Mouse (Mus musculus) embryonic facial prominence, embryonic 11.5 days (tissue): Measurements from ENCODE around the gene Ap3m1. TPM values are rescaled to one million over a fixed set of nuclear protein-coding genes. Genes with fewer than 3 reads are reported as not detected.
A peak's percentile ranks its signal among the peaks of the same experiment; 100 is the strongest.

Experiments
- ATAC-seq: fragments of 200-750 bp; cut with Nextera tagmentation; replicated peaks from 2 replicates; pipeline ENCODE4 v1.8.0; 2017; ENCODE audit warnings: low read depth; ENCODE audit not compliant: insufficient number of reproducible peaks, low FRiP score, low TSS enrichment
- DNase-seq: peaks from one replicate; pipeline ENCODE4 v3.0.0-alpha.2; 2015; ENCODE audit warnings: low spot score
- H3K27ac ChIP-seq: fragments of 300-500 bp; sonication (generic); replicated peaks from 2 replicates; pipeline ENCODE4 v1.5.1; 2014; ENCODE audit warnings: mild to moderate bottlenecking, low read depth, low read length, control low read depth
- H3K27me3 ChIP-seq: fragments of 300-500 bp; sonication (generic); 2 replicates; pipeline ENCODE4 v1.6.1; 2014; ENCODE audit warnings: mild to moderate bottlenecking, low read length, moderate library complexity, mixed read lengths; ENCODE audit not compliant: control insufficient read depth, insufficient read depth
- H3K36me3 ChIP-seq: fragments of 300-500 bp; sonication (generic); replicated peaks from 2 replicates; pipeline ENCODE4 v1.6.1; 2014; ENCODE audit warnings: low read depth, mild to moderate bottlenecking, low read length, moderate library complexity, mixed read lengths; ENCODE audit not compliant: control insufficient read depth, insufficient read depth
- H3K4me1 ChIP-seq: fragments of 300-500 bp; sonication (generic); 2 replicates; pipeline ENCODE4 v1.6.1; 2014; ENCODE audit warnings: low read length, mixed read lengths; ENCODE audit not compliant: control insufficient read depth, insufficient read depth
- H3K4me2 ChIP-seq: fragments of 300-500 bp; sonication (generic); 2 replicates; pipeline ENCODE4 v1.6.1; 2014; ENCODE audit warnings: low read depth, mild to moderate bottlenecking, control low read depth, low read length, moderate library complexity
- H3K4me3 ChIP-seq: fragments of 300-500 bp; sonication (generic); 2 replicates; pipeline ENCODE4 v1.5.1; 2014; ENCODE audit warnings: low read depth, low read length, control low read depth
- H3K9ac ChIP-seq: fragments of 300-500 bp; sonication (generic); replicated peaks from 2 replicates; pipeline ENCODE4 v1.6.1; 2014; ENCODE audit warnings: mild to moderate bottlenecking, control low read depth, low read length
- H3K9me3 ChIP-seq: fragments of 300-500 bp; sonication (generic); replicated peaks from 2 replicates; pipeline ENCODE4 v1.6.1; 2016; ENCODE audit warnings: mild to moderate bottlenecking, low read length, inconsistent platforms, mixed read lengths; ENCODE audit not compliant: control insufficient read depth
- WGBS: fragments of 180-500 bp; shearing (Covaris S2); extraction: QIAGEN DNeasy Blood & Tissue Kit; methylation state at CpG from one replicate; pipeline ENCODE4 v1.1.7; 2014; 5-methylcytosine and 5-hydroxymethylcytosine counted together
- polyA plus RNA-seq: library from polyadenylated mRNA; unstranded; fragments of >200 nt; fragmentation: Nextera tagmentation; extraction: Ambion mirVana; gene quantifications from 2 replicates; pipeline ENCODE4 v1.2.1, GENCODE M21; 2014

The Ap3m1 gene
- polyA plus RNA-seq, 1 experiment from 2014 or later = 118 TPM

GRCm38 (mm10) chr14:21048879-21049278 is 3.4 kb downstream of the Ap3m1 start:
- peak; percentile 43 for DNase-seq
- ATAC-seq = no peak

GRCm38 (mm10) chr14:21047840-21048239 is 4.5 kb downstream of the Ap3m1 start:
- ATAC-seq (no peak), DNase-seq (no peak)
- 76% methylated on average over 2 of the region's 2 CpGs for WGBS
- Histone ChIP-seq H3K27me3 (no peaks in the 10 kb centered on the region), H3K9ac (no peak overlapping the region), H3K9me3 (no peaks in the 10 kb centered on the region), H3K27ac (no peak overlapping the region), H3K4me3 (no peak overlapping the region), H3K4me1 (no peaks in the 10 kb centered on the region), H3K4me2 (no peak overlapping the region), H3K36me3 (no peaks in the 10 kb centered on the region)

More at GRCm38 (mm10) chr14:21048879-21049278, 3.4 kb downstream of the Ap3m1 start:
- H3K9ac ChIP-seq = no peak overlapping the region
- H3K4me2 ChIP-seq = no peak overlapping the region
- no peaks in the 10 kb centered on the region for H3K27me3 ChIP-seq
- no peak overlapping the region for H3K27ac ChIP-seq
- no peaks in the 10 kb centered on the region for H3K4me1 ChIP-seq
- no peaks in the 10 kb centered on the region for H3K9me3 ChIP-seq
- no peak overlapping the region for H3K4me3 ChIP-seq
- H3K36me3 ChIP-seq = no peaks in the 10 kb centered on the region

- Histone ChIP-seq H3K4me1 (no peaks in the 10 kb centered on the region), H3K9ac (no peak overlapping the region), H3K9me3 (no peaks in the 10 kb centered on the region), H3K27me3 (no peaks in the 10 kb centered on the region), H3K36me3 (no peaks in the 10 kb centered on the region; the same call in 1 of the 2 replicates), H3K27ac (no peak overlapping the region), H3K4me2 (no peak overlapping the region), H3K4me3 (no peak overlapping the region)
- no peak for ATAC-seq
- 86% methylated on average over 4 of the region's 4 CpGs for WGBS
- no peak for DNase-seq
Observed at GRCm38 (mm10) chr14:21039623-21040022, 12.7 kb downstream of the Ap3m1 start.

GRCm38 (mm10) chr14:21039077-21039476 is 13.2 kb downstream of the Ap3m1 start:
- no peak for ATAC-seq
- WGBS = 92% methylated on average over 12 of the region's 12 CpGs
- H3K4me3 ChIP-seq = no peak overlapping the region
- no peaks in the 10 kb centered on the region for H3K9me3 ChIP-seq
- no peak overlapping the region for H3K4me2 ChIP-seq
- no peak overlapping the region for H3K9ac ChIP-seq
- no peaks in the 10 kb centered on the region for H3K27me3 ChIP-seq
- H3K36me3 ChIP-seq = peaks cover 3% of the 10 kb centered on the region
- no peak overlapping the region for H3K27ac ChIP-seq
- no peak for DNase-seq
- H3K4me1 ChIP-seq = no peaks in the 10 kb centered on the region

GRCm38 (mm10) chr14:21034791-21035190 is 17.5 kb downstream of the Ap3m1 start:
- ATAC-seq (no peak), DNase-seq (no peak)
- no peak overlapping the region for H3K4me2 ChIP-seq
- H3K4me3 ChIP-seq = no peak overlapping the region
- no peaks in the 10 kb centered on the region for H3K27me3 ChIP-seq
- H3K4me1 ChIP-seq = no peaks in the 10 kb centered on the region
- WGBS = 91% methylated on average over 3 of the region's 3 CpGs
- no peak overlapping the region for H3K9ac ChIP-seq
- peaks cover 3% of the 10 kb centered on the region for H3K36me3 ChIP-seq
- no peak overlapping the region for H3K27ac ChIP-seq
- H3K9me3 ChIP-seq = no peaks in the 10 kb centered on the region

GRCm38 (mm10) chr14:21034271-21034670 is 18.0 kb downstream of the Ap3m1 start:
- Histone ChIP-seq H3K27ac (no peak overlapping the region), H3K36me3 (peaks cover 3% of the 10 kb centered on the region), H3K9ac (no peak overlapping the region), H3K4me1 (no peaks in the 10 kb centered on the region), H3K4me2 (no peak overlapping the region), H3K27me3 (no peaks in the 10 kb centered on the region), H3K4me3 (no peak overlapping the region), H3K9me3 (no peaks in the 10 kb centered on the region)
- no peak for ATAC-seq
- no peak for DNase-seq
- 90% methylated on average over 4 of the region's 4 CpGs for WGBS

- no peak overlapping the region for H3K27ac ChIP-seq
Observed at GRCm38 (mm10) chr14:21031783-21032511, 20.4 kb downstream of the Ap3m1 start.

GRCm38 (mm10) chr14:21029025-21029659 is 23.2 kb downstream of the Ap3m1 start:
- no peak for ATAC-seq

More at GRCm38 (mm10) chr14:21031783-21032511, 20.4 kb downstream of the Ap3m1 start:
- peaks cover 3% of the 10 kb centered on the region for H3K36me3 ChIP-seq
- H3K4me2 ChIP-seq = no peak overlapping the region
- H3K9me3 ChIP-seq = no peaks in the 10 kb centered on the region
- H3K4me3 ChIP-seq = no peak overlapping the region
- H3K9ac ChIP-seq = no peak overlapping the region
- 35% methylated on average over 6 of the region's 6 CpGs for WGBS
- no peak for ATAC-seq
- peak; percentile 65 for DNase-seq
- H3K4me1 ChIP-seq = no peaks in the 10 kb centered on the region
- no peaks in the 10 kb centered on the region for H3K27me3 ChIP-seq

More at GRCm38 (mm10) chr14:21029025-21029659, 23.2 kb downstream of the Ap3m1 start:
- no peaks in the 10 kb centered on the region for H3K27me3 ChIP-seq
- no peak overlapping the region for H3K9ac ChIP-seq
- no peaks in the 10 kb centered on the region for H3K4me1 ChIP-seq
- H3K27ac ChIP-seq = no peak overlapping the region
- no peaks in the 10 kb centered on the region for H3K9me3 ChIP-seq
- no peak overlapping the region for H3K4me3 ChIP-seq
- H3K4me2 ChIP-seq = no peak overlapping the region
- peaks cover 1% of the 10 kb centered on the region for H3K36me3 ChIP-seq
- DNase-seq = no peak
- 89% methylated on average over 11 of the region's 11 CpGs for WGBS
